Mouse (Mus musculus) neural tube, embryonic 13.5 days (tissue): Measurements from ENCODE around the gene Obp2b. TPM values are rescaled to one million over a fixed set of nuclear protein-coding genes. Genes with fewer than 3 reads are reported as not detected.

Source experiments
- ATAC-seq: fragments of 200-750 bp; cut with Nextera tagmentation; 2 replicates; pipeline ENCODE4 v1.8.0; 2017; ENCODE audit warnings: low read depth, mild to moderate bottlenecking, moderate TSS enrichment, moderate library complexity
- H3K27ac ChIP-seq: fragments of 300-500 bp; sonication (generic); replicated peaks from 2 replicates; pipeline ENCODE4 v1.5.1; 2015; ENCODE audit warnings: moderate library complexity, mild to moderate bottlenecking, inconsistent platforms
- H3K27me3 ChIP-seq: fragments of 300-500 bp; sonication (generic); 2 replicates; pipeline ENCODE4 v1.6.1; 2015; ENCODE audit warnings: mild to moderate bottlenecking, inconsistent platforms
- H3K36me3 ChIP-seq: fragments of 300-500 bp; sonication (generic); 2 replicates; pipeline ENCODE4 v1.6.1; 2015; ENCODE audit warnings: mild to moderate bottlenecking, inconsistent platforms
- H3K4me1 ChIP-seq: fragments of 300-500 bp; sonication (generic); replicated peaks from 2 replicates; pipeline ENCODE4 v1.6.1; 2015; ENCODE audit warnings: inconsistent platforms
- H3K4me2 ChIP-seq: fragments of 300-500 bp; sonication (generic); 2 replicates; pipeline ENCODE4 v1.6.1; 2015; ENCODE audit warnings: inconsistent platforms, mild to moderate bottlenecking, moderate library complexity
- H3K4me3 ChIP-seq: fragments of 300-500 bp; sonication (generic); 2 replicates; pipeline ENCODE4 v1.5.1; 2015; ENCODE audit warnings: mild to moderate bottlenecking, inconsistent platforms
- H3K9ac ChIP-seq: fragments of 300-500 bp; sonication (generic); 2 replicates; pipeline ENCODE4 v1.6.1; 2015; ENCODE audit warnings: moderate library complexity, mild to moderate bottlenecking, inconsistent platforms
- H3K9me3 ChIP-seq: fragments of 300-500 bp; sonication (generic); 2 replicates; pipeline ENCODE4 v1.6.1; 2016; ENCODE audit warnings: inconsistent platforms
- WGBS: fragments of 180-500 bp; shearing (Covaris S2); methylation state at CpG from one replicate; pipeline ENCODE4 v1.1.7; 2015; 5-methylcytosine and 5-hydroxymethylcytosine counted together
- polyA plus RNA-seq: library from polyadenylated mRNA; unstranded; fragments of >200 nt; fragmentation: Nextera tagmentation; extraction: Ambion mirVana; gene quantifications from 2 replicates; pipeline ENCODE4 v1.2.1, GENCODE M21; 2015

Obp2b gene
- polyA plus RNA-seq, 1 experiment from 2014 or later = not detected

DNA sequence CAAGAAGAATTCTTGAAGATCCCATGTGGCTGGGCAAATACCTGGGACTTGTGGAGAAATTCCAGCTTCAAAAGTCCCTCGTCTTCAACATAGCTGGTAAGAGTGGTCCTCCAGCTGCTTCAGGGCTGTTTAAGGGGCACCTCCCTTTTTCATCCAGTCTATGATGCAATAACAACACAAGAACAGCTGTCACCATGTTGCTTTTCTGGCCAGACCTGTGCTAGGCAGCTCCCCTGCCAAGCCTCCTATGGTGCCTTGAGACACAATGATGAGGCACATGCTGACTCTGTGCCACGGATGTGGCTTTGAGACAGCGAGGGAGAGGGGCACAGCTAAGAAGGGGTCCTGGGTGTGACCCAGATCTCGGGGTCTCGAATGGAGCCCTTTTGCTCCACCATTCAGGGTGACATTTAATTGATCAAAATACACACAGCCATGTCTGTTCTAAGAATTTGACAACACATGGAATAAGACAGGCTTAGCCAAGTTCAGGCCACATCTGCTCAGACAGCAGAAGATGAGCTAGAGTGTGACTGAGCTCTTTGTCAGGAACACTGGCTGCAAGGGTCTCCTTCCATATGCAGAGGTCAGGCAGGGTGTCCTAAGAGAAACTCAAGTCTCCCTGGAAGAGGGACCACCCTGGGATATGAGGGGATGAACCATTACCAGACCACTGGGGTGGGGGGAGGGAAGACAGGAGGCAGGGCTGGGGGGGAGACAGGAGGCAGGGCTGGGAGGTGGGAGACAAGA is 48.9 kb downstream of the Obp2b start:
- no peak overlapping the region for H3K4me3 ChIP-seq
- WGBS = 67% methylated on average over 5 of the region's 5 CpGs
- H3K27me3 ChIP-seq = no peaks in the 10 kb centered on the region
- H3K4me2 ChIP-seq = no peak overlapping the region
- H3K9ac ChIP-seq = no peak overlapping the region
- H3K4me1 ChIP-seq = no peaks in the 10 kb centered on the region
- ATAC-seq = no peak
- no peaks in the 10 kb centered on the region for H3K36me3 ChIP-seq
- no peaks in the 10 kb centered on the region for H3K9me3 ChIP-seq
- H3K27ac ChIP-seq = no peak overlapping the region

GRCm38 (mm10) chr2:25789092-25789491 is 52.3 kb downstream of the Obp2b start:
- Histone ChIP-seq H3K9me3 (no peaks in the 10 kb centered on the region), H3K27ac (no peak overlapping the region), H3K4me1 (no peaks in the 10 kb centered on the region), H3K9ac (no peak overlapping the region), H3K27me3 (no peaks in the 10 kb centered on the region), H3K4me2 (no peak overlapping the region), H3K36me3 (no peaks in the 10 kb centered on the region), H3K4me3 (no peak overlapping the region)
- 90% methylated on average over 3 of the region's 3 CpGs for WGBS
- no peak for ATAC-seq

Other genes starting within 250 kb of the Obp2b start
- gene Lcn12, start 243.1 kb upstream of the Obp2b start, polyA plus RNA-seq = not detected in 2 replicates
- 124 and 129 TPM in 2 replicates for gene Fbxw5, start 236.3 kb upstream of the Obp2b start, polyA plus RNA-seq
- gene C8g, start 235.3 kb upstream of the Obp2b start, polyA plus RNA-seq = 5.7 and 8.0 TPM in 2 replicates
- gene Traf2, start 190.1 kb upstream of the Obp2b start, polyA plus RNA-seq = 19.2 and 20.8 TPM in 2 replicates
- 426 and 453 TPM in 2 replicates for gene Edf1, start 179.2 kb upstream of the Obp2b start, polyA plus RNA-seq
- 2.5 and 3.4 TPM in 2 replicates for gene Mamdc4, start 162.2 kb upstream of the Obp2b start, polyA plus RNA-seq
- gene Phpt1, start 161.8 kb upstream of the Obp2b start, polyA plus RNA-seq = 180 and 188 TPM in 2 replicates
- gene Ajm1, start 155.3 kb upstream of the Obp2b start, polyA plus RNA-seq = 7.1 and 8.4 TPM in 2 replicates
- 65.7 and 74.3 TPM in 2 replicates for gene Rabl6, start 128.5 kb upstream of the Obp2b start, polyA plus RNA-seq
- 0.12 and 0.17 TPM in 2 replicates for gene Ccdc183, start 119.3 kb upstream of the Obp2b start, polyA plus RNA-seq
- 37.7 and 41.2 TPM in 2 replicates for gene Tmem141, start 115.0 kb upstream of the Obp2b start, polyA plus RNA-seq
- gene Fcna, start 109.0 kb upstream of the Obp2b start, polyA plus RNA-seq = 2.7 and 3.1 TPM in 2 replicates
- not detected in 2 replicates for gene Lcn8, start 83.9 kb upstream of the Obp2b start, polyA plus RNA-seq
- gene Lcn5, start 79.1 kb upstream of the Obp2b start, polyA plus RNA-seq = not detected in 2 replicates
- not detected in 2 replicates for gene Lcn6, start 60.2 kb upstream of the Obp2b start, polyA plus RNA-seq
- gene Lcn10, start 54.3 kb upstream of the Obp2b start, polyA plus RNA-seq = not detected in 2 replicates
- gene Obp2a, start 37.0 kb upstream of the Obp2b start, polyA plus RNA-seq = not detected in 2 replicates
- 113 and 121 TPM in 2 replicates for gene Bmyc, start 30.3 kb upstream of the Obp2b start, polyA plus RNA-seq
- not detected in 2 replicates for gene Lcn3, start 28.6 kb downstream of the Obp2b start, polyA plus RNA-seq
- gene Lcn11, start 40.0 kb downstream of the Obp2b start, polyA plus RNA-seq = not detected in 2 replicates
- gene Gm13539, start 45.2 kb downstream of the Obp2b start, polyA plus RNA-seq = not detected in 2 replicates
- gene Glt6d1, start 78.8 kb downstream of the Obp2b start, polyA plus RNA-seq = not detected in 2 replicates
- not detected in 2 replicates for gene Lcn9, start 86.1 kb downstream of the Obp2b start, polyA plus RNA-seq
- not detected in 2 replicates for gene Sohlh1, start 110.2 kb downstream of the Obp2b start, polyA plus RNA-seq
- gene Kcnt1, start 126.7 kb downstream of the Obp2b start, polyA plus RNA-seq = 10.7 and 11.3 TPM in 2 replicates
- 55.6 and 61.4 TPM in 2 replicates for gene Camsap1, start 246.3 kb downstream of the Obp2b start, polyA plus RNA-seq